Mouse (Mus musculus) gastrocnemius, postnatal 14 days (tissue): Measurements from ENCODE around the gene Col6a2. TPM values are rescaled to one million over a fixed set of nuclear protein-coding genes. Genes with fewer than 3 reads are reported as not detected.

Source experiments
- DNase-seq: peaks from one replicate; pipeline ENCODE4 v3.0.0; 2021; ENCODE audit warnings: mixed read lengths
- intact Hi-C: fragments of 180-260 bp; cut with DNase I; formaldehyde crosslinking; loops from one replicate; pipeline ENCODE4 v1.15.1; 2025; ENCODE audit warnings: low total_unique reads
- long read RNA-seq, 2 experiments: library from polyadenylated mRNA; stranded (forward); transcript quantifications; one replicate each; pipeline ENCODE4 v2.0.0; 2021
- total RNA-seq, 2 experiments: library from RNA; stranded (reverse); gene quantifications; 2 replicates each; pipeline ENCODE4 v1.2.3; 2021

Gene Col6a2
- total RNA-seq = 100 to 1,000 TPM; 236 to 279 TPM
- long read RNA-seq, experiment 1, full-length matches to known transcripts = 67 of 146 reads
- long read RNA-seq, experiment 1, partial matches to known transcripts = 59 of 146 reads
- long read RNA-seq, experiment 1, other reads (novel, unspliced or antisense) = 20 of 146 reads
- long read RNA-seq, experiment 2, full-length matches to known transcripts = 83 of 152 reads
- long read RNA-seq, experiment 2, partial matches to known transcripts = 53 of 152 reads
- long read RNA-seq, experiment 2, other reads (novel, unspliced or antisense) = 16 of 152 reads

DNA sequence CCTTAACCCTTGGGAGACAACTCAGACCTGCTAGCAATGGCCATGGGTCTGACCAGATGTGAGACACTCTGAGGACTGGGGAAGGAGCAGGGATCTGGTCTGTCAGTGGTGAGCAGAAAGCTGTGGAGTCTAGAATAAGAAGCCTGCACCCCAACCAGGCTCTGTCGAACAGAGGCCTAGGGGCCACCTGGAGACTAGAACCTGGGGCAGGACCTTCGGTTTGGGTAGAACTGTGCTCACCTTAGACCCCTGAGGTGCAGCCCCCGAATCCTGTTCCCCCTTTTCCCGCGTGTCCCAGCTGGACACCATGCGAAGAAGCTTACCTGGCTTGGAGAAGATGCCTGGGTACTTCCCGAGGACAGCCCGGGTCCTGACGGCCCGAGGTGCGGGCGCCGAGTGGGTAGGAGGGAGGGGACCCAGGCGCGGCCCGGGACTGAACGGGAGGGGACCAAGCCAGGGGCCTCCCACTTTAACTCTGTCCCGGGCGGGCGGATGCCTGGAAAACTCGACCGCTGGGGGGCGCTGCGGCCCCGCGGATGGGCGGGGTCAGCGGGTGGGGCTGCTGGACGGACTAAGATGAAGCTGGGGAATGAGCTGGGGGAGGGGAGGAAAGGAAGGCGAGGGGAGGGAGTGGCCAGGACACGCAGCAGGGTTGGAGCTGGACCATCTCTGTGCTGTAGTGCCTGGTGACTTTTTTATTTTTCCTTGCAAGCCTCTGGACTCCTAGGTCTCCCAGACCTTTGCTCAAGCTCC is at the start of gene Col6a2:
Gene Col6a2 (minus strand): TSS at position 703 of the 753 bp plus-strand sequence.
- intact Hi-C loops = loop anchor here (2.0 kb wide), 1 partner anchor 104 kb away; the partner anchor contains the start of gene Col6a1
- DNase-seq = peak; percentile 96

DNA sequence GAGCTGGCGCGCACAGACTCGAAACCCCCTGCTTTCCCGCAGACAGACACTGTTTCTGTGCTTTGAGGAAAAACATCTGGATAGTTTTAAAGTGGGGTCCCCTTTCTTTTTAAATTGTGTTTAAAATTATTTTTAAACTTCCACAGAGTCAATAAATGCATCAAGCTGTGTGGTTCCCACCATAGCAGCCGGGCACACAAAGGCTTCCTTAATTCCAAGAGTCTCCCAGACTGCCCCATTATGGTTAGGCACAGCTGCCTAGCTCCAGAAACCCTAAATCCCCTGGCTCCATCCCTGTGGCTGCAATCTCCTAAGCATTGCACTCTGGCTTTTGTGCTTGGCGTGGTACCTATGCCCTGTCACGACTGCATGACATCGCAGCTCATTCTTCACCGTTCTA is 48.5 kb upstream of the Col6a2 start:
- intact Hi-C loops = no loop called here
- no peak for DNase-seq

DNA sequence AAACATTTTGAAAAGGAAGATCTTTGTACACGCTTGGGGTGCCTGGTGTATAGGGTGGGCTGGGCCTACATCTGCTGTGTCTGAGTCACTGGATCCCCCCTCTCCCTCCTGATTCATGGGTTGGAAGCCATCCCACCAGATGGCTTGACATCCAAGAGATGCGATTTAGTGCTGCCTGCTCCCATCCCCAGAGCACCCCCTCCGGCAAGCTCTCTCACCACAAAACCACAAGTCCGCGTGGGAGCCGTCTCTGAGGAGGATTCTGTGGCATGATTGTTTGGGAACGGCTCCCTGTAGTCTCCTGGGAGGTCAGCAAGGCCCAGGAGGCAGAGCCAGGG is 45.5 kb upstream of the Col6a2 start:
- intact Hi-C loops = no loop called here
- DNase-seq = peak; percentile 70

DNA sequence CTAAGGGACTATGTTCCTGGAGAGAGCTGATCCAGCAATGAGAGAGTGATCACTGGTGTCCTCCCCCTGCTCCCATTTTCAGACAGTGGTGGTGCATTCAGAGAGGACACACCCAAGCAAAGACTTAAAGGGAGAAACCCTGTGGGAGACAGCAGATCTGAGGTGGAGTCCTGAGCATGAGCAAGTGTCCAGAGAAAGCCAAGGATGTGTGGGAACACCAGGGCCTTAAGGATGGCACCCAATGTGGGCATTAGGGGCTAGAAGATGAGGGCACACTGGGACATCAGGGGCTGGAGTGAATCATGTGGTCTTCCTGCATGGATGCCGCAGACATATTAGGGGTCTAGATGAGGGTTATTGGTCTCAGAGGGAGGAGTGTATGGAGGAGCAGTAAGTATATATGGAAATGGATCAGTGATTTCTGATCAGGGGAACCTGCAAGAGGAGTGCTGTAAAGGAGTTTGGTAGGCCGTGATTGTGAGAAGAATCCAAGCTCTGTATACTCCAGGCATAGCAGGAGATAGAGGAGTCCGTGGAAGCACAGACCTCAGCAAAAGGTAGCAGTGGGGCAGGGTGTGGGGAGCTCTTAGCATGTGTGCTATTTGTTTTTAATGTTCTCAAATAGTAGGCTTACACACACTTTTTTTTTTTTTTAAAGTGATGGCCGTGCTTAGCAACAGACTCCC is 45.0 kb upstream of the Col6a2 start:
- no peak for DNase-seq
- intact Hi-C loops = no loop called here

DNA sequence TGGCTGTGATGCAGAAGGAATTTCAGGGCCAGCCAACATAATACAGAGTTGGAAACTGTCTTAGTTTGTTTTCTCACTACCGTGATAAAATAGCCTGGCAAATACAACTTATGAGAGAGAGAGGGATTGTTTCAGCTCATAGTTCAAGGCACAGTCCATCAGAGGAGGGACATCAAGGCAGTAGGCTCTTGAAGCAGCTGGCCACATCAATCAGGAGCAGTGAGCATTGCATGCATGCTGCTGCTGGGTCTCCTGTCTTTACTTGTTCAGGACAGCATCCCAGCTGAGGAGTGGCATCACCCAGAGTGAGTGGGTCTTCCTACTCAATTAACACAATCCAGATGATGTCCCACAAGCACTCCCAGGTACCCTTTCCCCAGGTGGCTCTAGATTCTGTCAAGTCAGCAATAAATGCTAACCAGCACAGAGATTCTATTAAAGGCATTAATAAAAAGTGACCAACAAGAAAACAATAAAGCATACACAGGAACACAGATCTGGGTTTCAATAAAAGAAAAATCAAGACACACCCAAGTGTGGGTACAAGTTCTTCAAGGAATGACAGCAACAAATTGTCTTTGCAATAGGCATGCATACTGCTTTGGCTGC is 43.9 kb upstream of the Col6a2 start:
- no peak for DNase-seq

DNA sequence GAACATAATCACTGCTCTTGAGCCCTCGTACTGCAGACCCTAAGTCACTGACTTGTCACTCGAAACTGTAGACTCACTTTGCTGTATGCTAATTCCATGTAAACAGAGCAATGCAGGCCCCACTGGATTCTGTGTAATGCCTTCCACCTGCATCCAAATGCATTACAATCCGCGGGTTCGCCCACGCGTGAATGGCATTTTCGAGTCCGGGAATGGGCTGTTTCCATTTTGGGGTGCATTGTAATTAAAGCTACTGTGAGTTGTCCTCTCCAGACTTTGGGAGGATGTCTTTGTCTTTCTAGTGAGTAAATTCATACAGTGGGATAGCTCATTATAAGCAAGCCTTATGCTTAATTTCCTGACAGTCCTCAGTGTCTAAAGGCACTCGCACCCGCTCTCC is 42.1 kb upstream of the Col6a2 start:
- intact Hi-C loops = no loop called here
- DNase-seq = no peak

More for the DNA sequence above, 43.9 kb upstream of the Col6a2 start:
- intact Hi-C loops = no loop called here

DNA sequence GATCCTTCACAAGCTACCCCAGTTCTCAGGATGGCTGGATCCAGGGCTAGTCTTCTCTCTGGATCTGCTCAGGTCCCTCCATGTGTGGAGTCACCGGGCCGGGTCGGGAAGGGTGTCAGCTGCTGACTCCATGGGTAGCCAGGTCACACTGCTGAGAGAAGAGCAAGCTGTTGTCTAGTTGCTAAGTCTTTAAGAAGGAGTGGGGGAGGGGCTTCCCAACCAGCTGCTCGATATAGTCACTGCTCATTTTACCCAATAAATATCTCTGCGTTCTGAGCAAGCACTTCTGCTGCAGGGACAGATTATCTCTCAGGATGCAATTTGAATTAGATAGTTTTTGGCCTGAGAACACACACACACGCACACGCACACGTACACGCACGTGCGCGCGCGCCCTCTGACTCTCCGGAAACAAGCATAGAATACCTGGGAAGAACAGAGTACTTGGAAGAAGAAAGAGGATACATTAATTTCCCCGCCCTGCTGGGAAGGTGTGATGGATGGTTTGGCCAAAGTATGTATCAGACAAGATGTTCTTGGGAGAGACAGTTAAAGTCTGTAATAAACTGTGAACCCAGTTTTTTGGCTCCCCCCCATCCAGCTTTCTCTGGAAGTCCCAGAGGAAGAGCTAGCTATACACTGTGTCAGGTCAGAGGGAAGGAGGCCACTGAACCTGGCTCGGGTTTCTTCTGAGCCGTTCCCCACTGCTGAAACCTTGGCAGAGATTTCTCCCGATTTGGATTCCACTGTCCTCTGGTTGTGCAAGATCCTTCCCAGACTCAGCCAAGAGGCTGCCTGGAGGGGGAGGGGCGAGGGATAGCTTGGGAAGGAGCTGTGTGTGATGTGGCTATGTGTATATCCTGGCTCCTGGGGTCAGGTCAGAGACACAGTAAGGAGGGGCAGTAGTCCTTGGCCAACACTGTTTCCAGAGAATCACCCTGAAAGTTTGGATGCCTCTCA is 41.0 kb upstream of the Col6a2 start:
- DNase-seq = peak; percentile 92
- intact Hi-C loops = no loop called here

DNA sequence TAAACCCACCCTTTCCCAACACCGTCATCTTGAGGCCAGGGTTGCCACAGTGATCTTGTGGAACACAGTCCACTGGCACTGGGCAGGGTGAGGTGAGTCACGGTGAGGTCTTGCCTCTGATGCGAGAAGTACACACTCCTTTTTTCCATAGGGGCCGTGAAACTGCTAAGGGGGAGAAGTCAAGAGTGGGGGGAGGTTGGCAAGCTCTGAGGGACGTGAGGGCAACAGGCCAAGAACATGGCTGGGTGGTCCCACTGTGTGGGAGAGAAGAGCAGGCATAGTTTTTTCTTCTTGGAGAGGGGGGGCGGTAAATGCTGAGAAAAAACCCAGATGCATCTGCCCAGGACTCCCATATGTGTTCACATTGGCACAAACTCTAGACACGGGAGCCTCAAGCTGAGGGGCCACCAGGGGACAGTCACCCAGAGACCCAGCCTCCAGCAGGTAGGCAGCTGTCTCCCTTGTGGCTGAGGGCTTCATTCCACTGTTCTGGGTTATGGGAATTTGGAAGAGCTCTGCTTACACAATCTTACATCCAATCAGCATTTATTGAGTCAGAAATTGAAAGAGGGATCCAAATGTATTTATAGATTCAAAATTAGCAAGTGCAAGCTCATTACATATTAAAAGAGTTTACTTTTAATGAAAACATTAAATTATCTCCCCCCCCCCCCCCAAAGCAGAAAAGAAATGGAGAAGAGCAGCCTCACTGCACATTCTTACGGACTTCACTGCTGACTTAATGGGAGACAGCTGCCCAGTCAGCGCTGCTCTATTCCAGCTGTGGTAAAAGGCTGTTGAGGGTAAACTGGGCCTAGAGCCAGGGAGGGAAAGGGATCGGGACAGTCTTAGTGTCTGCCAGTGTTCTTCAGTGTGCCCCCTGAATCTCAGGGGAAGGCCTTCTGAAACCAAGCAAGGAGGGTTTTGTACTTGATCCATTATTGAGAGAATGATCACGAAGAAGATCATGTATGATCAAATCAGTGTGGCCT is 30.2 kb upstream of the Col6a2 start:
- no peak for DNase-seq

DNA sequence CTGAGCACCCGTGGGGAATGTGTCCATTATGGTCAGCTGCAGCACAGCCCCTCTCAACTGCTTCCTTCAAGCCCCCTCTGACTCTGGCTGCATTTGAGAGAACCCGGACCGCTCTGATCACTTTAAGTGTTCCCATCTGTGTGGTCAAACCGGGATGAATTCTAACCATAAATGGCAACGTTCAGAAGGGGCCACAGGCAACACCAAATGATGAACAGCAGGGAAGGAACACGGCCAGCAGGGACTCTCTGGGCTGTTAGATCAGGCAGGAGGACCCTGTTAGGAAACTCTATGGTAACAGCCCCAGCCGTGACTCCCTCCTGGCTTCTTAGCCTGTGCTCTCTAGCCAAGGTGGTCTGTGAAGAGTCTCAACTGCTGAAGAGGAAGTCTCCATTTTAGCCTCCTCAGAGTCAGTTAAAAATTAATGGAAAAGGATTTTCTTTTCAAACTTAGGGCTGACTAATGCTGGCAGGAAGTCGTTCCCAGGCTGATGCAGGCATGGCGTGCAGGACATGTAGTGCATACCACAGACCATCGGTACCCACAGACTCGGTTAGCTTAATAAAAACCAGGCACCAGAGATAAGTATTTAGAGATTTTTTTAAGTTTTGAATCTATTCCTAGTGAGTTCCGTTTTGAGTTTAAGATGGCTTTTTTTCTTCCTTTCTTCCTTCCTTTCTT is 27.4 kb upstream of the Col6a2 start:
- no peak for DNase-seq
- intact Hi-C loops = no loop called here

More for the DNA sequence above, 30.2 kb upstream of the Col6a2 start:
- intact Hi-C loops = no loop called here

DNA sequence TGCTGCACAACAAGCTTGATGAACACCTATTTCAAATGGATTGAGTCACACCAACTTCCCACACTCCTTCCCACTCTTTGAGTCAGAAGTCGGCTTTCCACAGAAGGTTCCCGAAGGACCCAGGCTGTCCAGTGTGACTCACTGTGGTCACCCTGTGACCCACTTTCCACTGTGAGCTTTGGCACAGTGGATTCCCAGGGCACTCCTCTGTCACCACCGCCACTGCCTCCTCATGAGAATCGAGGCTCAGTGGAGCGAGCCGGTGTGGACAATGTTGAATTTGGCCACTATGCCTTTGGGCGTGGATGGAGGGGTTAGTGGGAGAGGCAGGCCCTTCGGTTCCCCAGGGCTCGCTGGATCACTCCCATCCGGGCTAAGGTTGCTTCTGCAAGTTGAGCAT is 25.3 kb upstream of the Col6a2 start:
- peak; percentile 32 for DNase-seq
- intact Hi-C loops = no loop called here

DNA sequence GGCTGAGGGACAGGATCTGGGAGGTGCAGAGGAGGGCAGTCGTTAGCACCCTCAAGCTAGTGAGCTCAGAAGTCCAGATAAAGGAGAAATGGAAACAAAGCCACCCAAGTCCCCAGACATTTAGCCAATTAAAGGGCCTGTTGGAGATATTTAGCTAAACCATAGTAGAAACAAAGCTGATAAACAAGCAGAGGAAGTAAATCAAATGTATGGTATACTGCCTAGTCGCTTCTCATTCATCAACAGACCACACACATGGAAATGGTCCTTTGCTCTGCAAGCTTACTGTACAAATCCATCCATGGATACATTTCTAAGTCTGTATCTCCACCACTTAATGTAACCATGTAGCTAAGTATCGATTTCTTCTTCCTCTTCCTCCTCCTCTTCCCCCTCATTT is 24.0 kb upstream of the Col6a2 start:
- intact Hi-C loops = no loop called here
- no peak for DNase-seq

DNA sequence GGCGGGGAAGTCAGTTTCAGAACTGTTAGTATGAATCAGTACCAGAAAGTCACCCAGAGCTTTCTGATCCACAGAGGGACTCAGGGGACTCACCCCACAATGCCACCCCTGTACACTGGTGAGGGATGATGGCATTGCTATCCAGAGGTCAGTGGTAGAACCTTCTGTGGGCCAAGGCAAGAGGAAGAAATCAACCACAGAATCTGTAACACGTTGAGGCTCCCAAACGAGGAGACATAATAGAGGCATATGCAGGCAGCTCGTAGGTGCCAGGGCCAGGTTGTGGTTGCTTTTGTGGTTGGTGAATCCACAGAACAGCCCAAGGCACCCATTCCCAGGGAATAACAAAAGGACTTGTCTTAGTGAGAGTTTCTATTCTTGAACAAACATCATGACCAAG is 22.3 kb upstream of the Col6a2 start:
- no peak for DNase-seq
- intact Hi-C loops = no loop called here

DNA sequence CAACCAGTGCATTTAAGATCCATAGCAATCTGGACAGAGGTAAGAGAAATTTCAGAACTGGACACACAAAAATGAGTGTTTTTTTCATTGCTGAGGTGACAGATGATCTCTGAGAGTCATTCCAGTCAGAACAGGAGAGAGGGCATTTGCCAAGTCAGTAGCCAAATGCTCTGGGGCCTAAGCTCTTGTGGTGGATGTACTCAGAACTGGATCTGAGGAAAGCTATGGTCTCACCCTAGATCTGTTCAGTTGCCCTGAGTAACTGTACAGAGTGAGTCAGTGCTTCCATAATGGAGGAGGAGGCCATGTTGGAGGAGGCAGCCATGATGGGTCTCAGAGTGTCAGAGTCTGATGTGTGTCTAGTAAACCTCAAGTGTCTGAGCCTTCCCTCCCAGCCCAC is 21.6 kb upstream of the Col6a2 start:
- intact Hi-C loops = no loop called here
- DNase-seq = no peak

DNA sequence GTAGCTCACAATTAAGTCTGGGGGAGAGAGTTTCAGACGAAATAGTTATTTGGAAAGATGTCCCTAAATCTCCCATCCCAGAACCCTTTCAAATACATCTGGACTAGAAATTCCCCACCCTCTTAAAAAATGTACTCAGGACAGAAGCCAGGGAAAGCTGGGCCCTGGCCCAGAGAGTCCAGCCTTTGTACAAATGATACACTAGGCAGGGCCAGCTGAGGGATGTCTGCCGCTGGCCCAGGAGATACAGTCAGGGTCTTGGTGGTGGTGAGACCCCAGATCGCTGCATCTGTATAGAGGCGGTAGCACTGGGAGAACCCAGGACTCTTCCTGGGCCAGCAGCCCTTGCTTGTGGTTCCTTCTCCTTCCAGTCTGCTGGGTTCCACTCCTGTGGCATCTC is 20.6 kb upstream of the Col6a2 start:
- peak; percentile 76 for DNase-seq
- intact Hi-C loops = no loop called here

DNA sequence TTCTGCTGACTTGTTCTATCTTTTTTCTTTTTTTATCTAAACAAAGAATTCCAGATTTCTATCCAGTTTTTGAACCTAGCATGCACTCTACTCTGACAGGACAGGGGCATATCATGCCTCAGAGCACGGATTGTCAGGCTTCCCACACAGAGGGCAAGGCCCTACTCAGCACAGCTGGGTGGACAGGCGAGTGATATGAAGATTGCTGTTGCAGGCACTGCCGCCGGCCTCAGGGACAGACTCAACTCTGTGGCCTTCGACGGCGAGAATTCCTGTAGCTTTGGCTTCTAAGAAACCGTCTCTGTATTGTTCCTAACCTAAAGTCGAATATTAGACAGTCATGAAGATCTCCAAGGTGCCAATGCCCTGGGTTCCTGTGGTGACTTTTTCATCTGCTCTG is 20.0 kb upstream of the Col6a2 start:
- intact Hi-C loops = no loop called here
- DNase-seq = no peak

DNA sequence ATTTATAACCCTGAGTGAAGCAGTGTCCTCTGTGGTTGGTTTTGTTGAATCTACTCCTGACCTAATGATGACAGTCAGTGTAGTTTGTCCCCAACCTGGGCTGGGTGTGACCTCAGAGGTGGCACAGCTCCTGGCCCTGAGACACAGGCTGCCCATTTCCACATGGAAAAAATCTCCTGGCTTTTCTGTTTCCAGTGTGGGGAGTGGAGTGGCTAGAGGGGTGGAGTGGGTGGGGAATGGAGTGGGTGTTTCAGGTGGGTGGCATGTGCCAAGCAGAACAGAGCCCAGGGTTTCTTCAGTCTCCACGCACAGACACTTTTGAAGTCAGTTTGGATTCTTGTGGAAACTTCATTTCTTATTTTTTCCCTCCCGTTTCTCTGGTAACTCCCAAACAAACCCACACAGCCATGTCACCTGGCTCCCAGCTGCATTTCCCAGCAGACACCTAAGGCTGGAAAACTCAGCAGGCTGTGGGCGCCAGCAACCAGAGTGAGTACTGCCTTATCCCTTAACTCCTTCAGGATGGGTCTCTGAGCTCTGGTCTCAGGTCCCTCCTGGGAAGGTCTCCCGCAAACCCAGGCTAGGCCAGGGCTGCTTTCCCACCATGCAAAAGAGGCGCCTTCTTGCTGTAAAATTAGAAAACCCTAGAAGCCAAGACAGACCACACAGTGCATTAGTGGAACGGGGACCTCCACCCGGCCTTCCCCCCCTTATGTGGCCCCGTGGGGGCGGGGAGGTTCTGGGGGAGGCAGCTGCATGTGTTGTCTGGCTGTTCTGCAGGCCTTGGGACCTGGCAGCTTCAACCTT is 19.4 kb upstream of the Col6a2 start:
- intact Hi-C loops = no loop called here
- DNase-seq = peak; percentile 82
